Mouse (Mus musculus) liver, adult 2 months (tissue): ENCODE results near the gene Opn4. TPM values are rescaled to one million over a fixed set of nuclear protein-coding genes. Genes with fewer than 3 reads are reported as not detected.

Experiments
- DNase-seq: peaks from one replicate; pipeline ENCODE4 v3.0.0-alpha.2; 2011; ENCODE audit warnings: low read depth, low spot score; ENCODE audit errors: extremely low read depth
- H3K27ac ChIP-seq: fragments of 200-500 bp; replicated peaks from 2 replicates; pipeline ENCODE4 v1.5.1; 2012; ENCODE audit warnings: low read depth, mild to moderate bottlenecking, control low read depth, inconsistent platforms, low read length; ENCODE audit not compliant: insufficient read depth
- H3K27me3 ChIP-seq: fragments of 200-500 bp; 2 replicates; pipeline ENCODE4 v1.6.1; 2012; ENCODE audit warnings: mild to moderate bottlenecking, moderate library complexity, low read length, inconsistent platforms; ENCODE audit not compliant: control insufficient read depth, insufficient read depth
- H3K36me3 ChIP-seq: fragments of 200-500 bp; 2 replicates; pipeline ENCODE4 v1.6.1; 2012; ENCODE audit warnings: low read length, inconsistent platforms; ENCODE audit not compliant: control insufficient read depth, insufficient read depth
- H3K4me1 ChIP-seq: fragments of 200-500 bp; 2 replicates; pipeline ENCODE4 v1.6.1; 2011; ENCODE audit warnings: low read length; ENCODE audit not compliant: control insufficient read depth, insufficient read depth
- H3K4me3 ChIP-seq: fragments of 200-500 bp; 2 replicates; pipeline ENCODE4 v1.5.1; 2011; ENCODE audit warnings: low read depth, mild to moderate bottlenecking, control low read depth, low read length, moderate library complexity; ENCODE audit not compliant: insufficient read depth
- H3K79me2 ChIP-seq: fragments of 200-500 bp; 2 replicates; pipeline ENCODE4 v1.6.1; 2012; ENCODE audit warnings: inconsistent platforms, mild to moderate bottlenecking, low read length, moderate library complexity; ENCODE audit not compliant: control insufficient read depth, insufficient read depth
- H3K9ac ChIP-seq: fragments of 200-500 bp; 2 replicates; pipeline ENCODE4 v1.6.1; 2012; ENCODE audit warnings: low read depth, mild to moderate bottlenecking, control low read depth, inconsistent platforms, low read length
- CTCF ChIP-seq: fragments of 200-500 bp; IDR thresholded peaks from 2 replicates; pipeline ENCODE4 v1.5.1; 2011; ENCODE audit warnings: low read depth, low read length, control low read depth
- POLR2A ChIP-seq: fragments of 200-500 bp; IDR thresholded peaks from 2 replicates; pipeline ENCODE4 v1.6.1; 2011; ENCODE audit warnings: low read length, control low read depth; ENCODE audit not compliant: insufficient read depth; ENCODE audit errors: extremely low read depth
- WGBS: fragments of 180-500 bp; shearing (Covaris S2); methylation state at CpG from one replicate; pipeline ENCODE4 v1.1.7; 2018; 5-methylcytosine and 5-hydroxymethylcytosine counted together
- polyA plus RNA-seq: library from polyadenylated mRNA; depleted of rRNA; stranded (reverse); fragments of >200 nt; gene quantifications from 2 replicates; pipeline ENCODE4 v1.2.3, GENCODE M21; 2012
- total RNA-seq: library from RNA; depleted of rRNA; stranded (reverse); fragments of >200 nt; gene quantifications from 2 replicates; pipeline ENCODE4 v1.2.3, GENCODE M21; 2014

The Opn4 gene
- total and polyA plus RNA-seq, 2 experiments, result not detected

DNA sequence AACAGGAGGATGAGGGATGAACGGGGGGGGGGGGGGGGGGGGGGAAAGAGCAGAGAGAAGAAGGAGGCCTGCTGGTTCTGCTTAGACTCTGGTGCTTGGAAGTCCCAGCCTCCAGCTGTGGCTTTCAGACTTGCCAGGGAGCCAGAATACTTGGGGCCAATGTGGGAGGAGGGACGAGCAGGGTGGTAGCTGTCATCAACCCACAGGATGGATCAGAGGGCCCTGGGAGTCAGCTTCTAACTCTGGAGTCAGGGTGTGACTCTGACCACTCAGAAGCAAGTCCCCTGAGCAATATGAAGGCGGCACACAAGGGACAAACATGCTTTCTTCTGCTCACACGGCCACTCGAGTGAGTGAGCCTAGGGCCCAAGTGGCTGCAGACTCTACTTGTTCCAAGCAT, 35.3 kb downstream of the Opn4 start:
- no peaks in the 10 kb centered on the region for H3K79me2 ChIP-seq
- H3K9ac ChIP-seq, result no peak overlapping the region
- no peak for DNase-seq
- no peaks in the 10 kb centered on the region for H3K27me3 ChIP-seq
- H3K4me1 ChIP-seq, result no peaks in the 10 kb centered on the region
- H3K36me3 ChIP-seq, result no peaks in the 10 kb centered on the region
- no peak overlapping the region for H3K4me3 ChIP-seq
- WGBS, result 77% methylated on average over 5 of the region's 5 CpGs
- TF ChIP-seq CTCF (no peak), POLR2A (no peak)
- no peak overlapping the region for H3K27ac ChIP-seq

DNA sequence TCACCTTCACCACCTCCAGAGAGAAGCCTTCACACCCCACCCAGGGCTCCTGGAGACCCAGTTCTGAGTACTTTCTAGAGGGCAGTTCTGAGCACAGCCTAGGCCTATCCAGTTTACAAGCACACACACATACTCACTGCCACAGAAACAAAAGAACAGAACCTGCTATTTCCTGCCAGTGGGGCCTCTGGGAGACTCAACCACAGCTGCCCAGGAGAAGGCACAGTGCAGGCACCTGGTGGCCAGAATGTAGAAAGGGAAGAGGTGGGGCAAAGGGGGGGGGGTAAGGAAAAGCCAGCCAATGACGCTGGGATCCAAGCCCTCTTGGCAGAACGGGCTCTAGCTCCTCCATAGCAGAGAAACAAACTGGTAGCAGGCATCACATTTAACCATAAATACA, 37.5 kb downstream of the Opn4 start:
- no peaks in the 10 kb centered on the region for H3K27me3 ChIP-seq
- no peaks in the 10 kb centered on the region for H3K36me3 ChIP-seq
- no peak overlapping the region for H3K27ac ChIP-seq
- TF ChIP-seq POLR2A (no peak), CTCF (no peak)
- no peak overlapping the region for H3K9ac ChIP-seq
- DNase-seq, result no peak
- WGBS, result 60% methylated on average over 2 of the region's 2 CpGs
- H3K4me1 ChIP-seq, result no peaks in the 10 kb centered on the region
- H3K4me3 ChIP-seq, result no peak overlapping the region
- H3K79me2 ChIP-seq, result no peaks in the 10 kb centered on the region

- WGBS, result 51% methylated on average over 8 of the region's 8 CpGs
Observed at GRCm38 (mm10) chr14:34561647-34562046, 38.3 kb downstream of the Opn4 start.

GRCm38 (mm10) chr14:34558947-34559346, 41.0 kb downstream of the Opn4 start:
- H3K4me3 ChIP-seq, result no peak overlapping the region
- H3K27ac ChIP-seq, result no peak overlapping the region
- H3K4me1 ChIP-seq, result peaks cover 2% of the 10 kb centered on the region; the same call in 1 of the 2 replicates
- no peaks in the 10 kb centered on the region for H3K27me3 ChIP-seq
- DNase-seq, result no peak
- no peaks in the 10 kb centered on the region for H3K36me3 ChIP-seq
- no peak for TF ChIP-seq CTCF
- TF ChIP-seq POLR2A, result no peak
- 91% methylated on average over 9 of the region's 9 CpGs for WGBS
- H3K9ac ChIP-seq, result no peak overlapping the region
- no peaks in the 10 kb centered on the region for H3K79me2 ChIP-seq

More at GRCm38 (mm10) chr14:34561647-34562046, 38.3 kb downstream of the Opn4 start:
- Histone ChIP-seq H3K36me3 (no peaks in the 10 kb centered on the region), H3K4me3 (no peak overlapping the region), H3K27me3 (no peaks in the 10 kb centered on the region), H3K4me1 (no peaks in the 10 kb centered on the region), H3K79me2 (no peaks in the 10 kb centered on the region), H3K27ac (no peak overlapping the region), H3K9ac (no peak overlapping the region)
- DNase-seq, result peak; percentile 49
- TF ChIP-seq POLR2A, result no peak
- TF ChIP-seq CTCF, result no peak

DNA sequence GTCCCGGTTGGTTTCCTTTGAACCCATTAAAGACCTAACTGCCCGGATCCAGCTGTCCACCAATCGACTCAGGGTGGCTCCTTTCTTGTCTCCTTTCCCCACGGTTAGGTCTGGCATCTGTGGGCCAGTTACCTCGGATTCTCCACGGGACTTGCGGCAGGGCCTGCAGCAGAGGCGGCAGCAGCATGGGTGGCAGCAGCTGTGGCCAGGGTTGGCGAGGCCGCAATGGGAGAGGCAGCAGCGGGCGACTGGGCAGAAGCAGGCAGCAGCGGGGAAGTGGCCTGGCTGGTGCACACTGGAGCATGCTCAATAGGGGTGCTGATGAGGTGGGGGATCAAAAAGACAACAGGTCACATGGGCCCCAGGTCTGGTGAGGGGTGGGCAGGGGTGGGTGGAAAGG, 44.7 kb downstream of the Opn4 start:
- H3K4me1 ChIP-seq, result peaks cover 2% of the 10 kb centered on the region; the same call in 1 of the 2 replicates
- no peak overlapping the region for H3K4me3 ChIP-seq
- H3K36me3 ChIP-seq, result no peaks in the 10 kb centered on the region
- H3K79me2 ChIP-seq, result no peaks in the 10 kb centered on the region
- H3K27ac ChIP-seq, result no peak overlapping the region
- TF ChIP-seq POLR2A (no peak), CTCF (no peak)
- no peak for DNase-seq
- H3K9ac ChIP-seq, result no peak overlapping the region
- no peaks in the 10 kb centered on the region for H3K27me3 ChIP-seq
- 82% methylated on average over 13 of the region's 13 CpGs for WGBS

GRCm38 (mm10) chr14:34554047-34554446, 45.9 kb downstream of the Opn4 start:
- DNase-seq, result peak; percentile 82

More at GRCm38 (mm10) chr14:34554047-34554446, 45.9 kb downstream of the Opn4 start:
- Histone ChIP-seq H3K9ac (no peak overlapping the region), H3K4me1 (peaks cover 2% of the 10 kb centered on the region; the same call in 1 of the 2 replicates), H3K4me3 (no peak overlapping the region), H3K79me2 (no peaks in the 10 kb centered on the region), H3K27me3 (no peaks in the 10 kb centered on the region), H3K36me3 (no peaks in the 10 kb centered on the region), H3K27ac (no peak overlapping the region)
- WGBS, result 8% methylated on average over 3 of the region's 3 CpGs
- TF ChIP-seq CTCF (no peak), POLR2A (no peak)
